Mouse (Mus musculus) limb, embryonic 10.5 days (tissue): ENCODE results near the gene Psmd6. TPM values are rescaled to one million over a fixed set of nuclear protein-coding genes. Genes with fewer than 3 reads are reported as not detected.
A peak's percentile ranks its signal among the peaks of the same experiment; 100 is the strongest.

ENCODE experiments used
- DNase-seq: peaks from one replicate; pipeline ENCODE4 v3.0.0-alpha.2; 2017; ENCODE audit warnings: low spot score
- H3K27ac ChIP-seq: fragments of 300-500 bp; sonication (generic); 2 replicates; pipeline ENCODE4 v1.5.1; 2016; ENCODE audit warnings: mild to moderate bottlenecking
- H3K27me3 ChIP-seq: fragments of 300-500 bp; sonication (generic); 2 replicates; pipeline ENCODE4 v1.6.1; 2016; ENCODE audit warnings: low read depth, mild to moderate bottlenecking; ENCODE audit not compliant: poor library complexity, severe bottlenecking
- H3K36me3 ChIP-seq: fragments of 300-500 bp; sonication (generic); 2 replicates; pipeline ENCODE4 v1.6.1; 2016; ENCODE audit warnings: mild to moderate bottlenecking, moderate library complexity
- H3K4me1 ChIP-seq: fragments of 300-500 bp; sonication (generic); 2 replicates; pipeline ENCODE4 v1.6.1; 2016
- H3K4me3 ChIP-seq: fragments of 300-500 bp; sonication (generic); 2 replicates; pipeline ENCODE4 v1.5.1; 2016; ENCODE audit warnings: mild to moderate bottlenecking, moderate library complexity
- H3K9me3 ChIP-seq: fragments of 300-500 bp; sonication (generic); replicated peaks from 2 replicates; pipeline ENCODE4 v1.6.1; 2016; ENCODE audit warnings: mild to moderate bottlenecking
- WGBS: fragments of 180-500 bp; shearing (Covaris S2); methylation state at CpG from one replicate; pipeline ENCODE4 v1.1.7; 2016; 5-methylcytosine and 5-hydroxymethylcytosine counted together
- polyA plus RNA-seq: library from polyadenylated mRNA; unstranded; fragments of >200 nt; fragmentation: Nextera tagmentation; extraction: Ambion mirVana; gene quantifications from 2 replicates; pipeline ENCODE4 v1.2.1, GENCODE M21; 2016

The Psmd6 gene
- 292 and 302 TPM in 2 replicates for polyA plus RNA-seq

DNA sequence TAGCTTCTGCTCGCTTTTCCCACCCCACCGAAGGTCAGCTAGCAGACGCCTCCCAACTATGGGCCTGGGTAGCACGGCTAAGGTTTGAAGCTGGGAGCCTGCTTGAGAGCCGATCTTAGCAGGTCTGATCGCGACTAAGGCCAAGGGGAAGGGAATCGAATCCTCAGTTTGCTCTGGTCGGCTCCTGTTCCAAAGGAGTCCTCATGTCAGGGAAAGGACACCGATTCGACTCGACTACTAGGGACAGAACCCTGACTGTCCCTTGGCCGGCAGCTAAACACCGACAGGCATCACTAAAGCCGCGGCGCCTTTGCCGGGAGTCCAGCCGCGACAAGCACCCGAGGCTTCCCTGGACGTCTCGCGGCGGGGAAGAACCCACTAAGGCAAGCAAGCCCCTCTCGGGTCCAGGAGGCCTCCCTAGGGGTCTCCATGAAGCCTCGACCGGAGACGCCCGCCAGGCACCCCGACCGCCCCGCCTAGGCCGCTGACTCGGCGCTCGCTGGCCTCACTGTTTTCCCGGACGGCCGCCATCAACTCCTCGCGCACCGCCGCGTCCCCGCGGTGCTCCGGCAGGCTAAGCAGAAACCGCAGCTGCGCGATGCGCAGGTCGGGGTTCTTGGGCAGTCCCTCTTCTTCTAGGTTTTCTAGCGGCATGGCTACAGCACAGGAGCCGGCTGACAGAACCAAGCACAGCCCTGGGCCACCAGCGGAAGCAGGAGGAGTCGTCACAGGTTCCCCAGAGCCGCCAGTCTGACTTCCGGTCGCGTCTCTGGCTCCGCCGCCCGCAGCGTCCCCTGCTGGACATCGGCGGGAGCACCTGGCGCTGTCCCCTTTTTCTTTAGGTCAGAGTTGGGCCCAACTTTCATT lies at the start of gene Psmd6:
Psmd6 (minus strand) TSS at position 755 of the 867 bp plus-strand sequence.
- Histone ChIP-seq H3K27ac (peak within 1 kb of the TSS; percentile 93), H3K4me3 (peak within 1 kb of the TSS; percentile 98), H3K36me3 (peaks cover 39% of the 10 kb centered on the region), H3K27me3 (no peaks in the 10 kb centered on the region), H3K9me3 (no peaks in the 10 kb centered on the region), H3K4me1 (peaks cover 8% of the 10 kb centered on the region)
- DNase-seq = peak; percentile 93
- WGBS = 1% methylated on average over 68 of the region's 68 CpGs

- Histone ChIP-seq H3K9me3 (no peaks in the 10 kb centered on the region), H3K27me3 (no peaks in the 10 kb centered on the region), H3K36me3 (peaks cover 55% of the 10 kb centered on the region), H3K4me3 (no peak overlapping the region), H3K4me1 (no peaks in the 10 kb centered on the region), H3K27ac (no peak overlapping the region)
- 85% methylated on average over 4 of the region's 4 CpGs for WGBS
- DNase-seq = no peak
Measured at GRCm38 (mm10) chr14:14110710-14111109, 10.1 kb downstream of the Psmd6 start.

DNA sequence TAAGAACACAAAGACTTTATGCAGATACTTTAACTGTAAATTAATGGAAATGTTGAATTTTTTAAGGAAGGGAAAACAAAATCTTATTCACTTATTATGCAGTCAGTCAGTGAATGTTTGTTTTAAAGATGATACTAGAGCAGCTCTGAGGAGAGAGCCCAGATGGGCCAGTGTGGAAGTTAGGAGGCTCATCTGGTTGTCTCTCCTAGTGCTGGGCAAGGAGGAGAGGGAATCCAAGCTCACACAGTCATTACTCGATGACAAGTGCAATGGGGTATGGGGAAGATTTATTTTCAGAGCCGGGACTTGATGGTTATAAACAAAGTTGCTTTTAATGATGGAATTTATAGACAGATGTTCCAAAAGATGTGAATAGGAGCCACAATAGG lies 15.9 kb downstream of the Psmd6 start:
- Histone ChIP-seq H3K36me3 (peaks cover 22% of the 10 kb centered on the region), H3K4me1 (no peaks in the 10 kb centered on the region), H3K27me3 (no peaks in the 10 kb centered on the region), H3K9me3 (no peaks in the 10 kb centered on the region), H3K4me3 (no peak overlapping the region), H3K27ac (no peak overlapping the region)
- no peak for DNase-seq
- 87% methylated on average over 2 of the region's 2 CpGs for WGBS

DNA sequence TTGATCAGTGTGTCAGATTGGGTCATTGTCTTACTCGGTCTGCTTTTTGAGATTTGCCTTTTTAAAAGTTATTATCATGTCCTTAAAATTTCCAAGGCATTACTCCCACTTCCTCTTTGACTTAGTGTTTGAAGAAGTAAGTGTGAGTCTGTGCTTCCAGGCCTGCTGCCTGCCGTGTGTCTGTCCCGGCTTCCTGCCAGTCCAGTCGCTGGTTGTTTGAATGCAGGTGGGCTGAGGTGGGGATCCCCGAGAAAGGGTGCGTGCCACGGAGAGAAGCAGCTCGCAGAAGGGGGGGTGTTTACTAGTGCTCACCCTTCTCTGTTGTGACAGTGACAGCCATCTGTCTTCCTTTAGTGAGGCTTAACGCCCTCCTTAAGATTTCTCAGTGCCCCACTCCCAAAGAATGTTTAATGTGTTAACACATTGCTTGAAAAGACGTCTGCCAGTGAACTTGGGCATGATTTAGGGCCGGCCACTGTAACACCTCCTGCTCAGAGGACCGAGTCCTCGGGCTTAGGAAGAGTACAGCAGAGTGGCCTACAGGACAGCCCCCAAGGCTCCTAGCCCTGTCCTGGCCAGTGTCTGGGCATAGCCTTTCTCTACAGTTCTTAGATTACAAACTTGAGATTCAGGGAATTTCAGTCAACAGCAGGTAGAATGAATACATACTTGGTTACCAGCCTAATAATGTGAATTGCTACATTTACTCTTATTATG lies 16.4 kb downstream of the Psmd6 start:
- no peaks in the 10 kb centered on the region for H3K4me1 ChIP-seq
- no peaks in the 10 kb centered on the region for H3K9me3 ChIP-seq
- H3K27ac ChIP-seq = no peak overlapping the region
- peaks cover 27% of the 10 kb centered on the region for H3K36me3 ChIP-seq
- no peak overlapping the region for H3K4me3 ChIP-seq
- WGBS = 59% methylated on average over 13 of the region's 13 CpGs
- DNase-seq = no peak
- H3K27me3 ChIP-seq = no peaks in the 10 kb centered on the region

GRCm38 (mm10) chr14:14101296-14101695 lies 19.5 kb downstream of the Psmd6 start:
- WGBS = 92% methylated on average over 9 of the region's 9 CpGs
- H3K36me3 ChIP-seq = peaks cover 39% of the 10 kb centered on the region
- H3K4me1 ChIP-seq = no peaks in the 10 kb centered on the region
- H3K27me3 ChIP-seq = no peaks in the 10 kb centered on the region
- no peak overlapping the region for H3K27ac ChIP-seq
- DNase-seq = no peak
- H3K9me3 ChIP-seq = no peaks in the 10 kb centered on the region
- H3K4me3 ChIP-seq = no peak overlapping the region

- no peaks in the 10 kb centered on the region for H3K9me3 ChIP-seq
- no peaks in the 10 kb centered on the region for H3K27me3 ChIP-seq
- no peak for DNase-seq
- H3K36me3 ChIP-seq = peaks cover 43% of the 10 kb centered on the region
- H3K4me1 ChIP-seq = no peaks in the 10 kb centered on the region
- WGBS = 96% methylated on average over 8 of the region's 8 CpGs
- no peak overlapping the region for H3K4me3 ChIP-seq
- no peak overlapping the region for H3K27ac ChIP-seq
Measured at GRCm38 (mm10) chr14:14100773-14101280, 20.0 kb downstream of the Psmd6 start.

DNA sequence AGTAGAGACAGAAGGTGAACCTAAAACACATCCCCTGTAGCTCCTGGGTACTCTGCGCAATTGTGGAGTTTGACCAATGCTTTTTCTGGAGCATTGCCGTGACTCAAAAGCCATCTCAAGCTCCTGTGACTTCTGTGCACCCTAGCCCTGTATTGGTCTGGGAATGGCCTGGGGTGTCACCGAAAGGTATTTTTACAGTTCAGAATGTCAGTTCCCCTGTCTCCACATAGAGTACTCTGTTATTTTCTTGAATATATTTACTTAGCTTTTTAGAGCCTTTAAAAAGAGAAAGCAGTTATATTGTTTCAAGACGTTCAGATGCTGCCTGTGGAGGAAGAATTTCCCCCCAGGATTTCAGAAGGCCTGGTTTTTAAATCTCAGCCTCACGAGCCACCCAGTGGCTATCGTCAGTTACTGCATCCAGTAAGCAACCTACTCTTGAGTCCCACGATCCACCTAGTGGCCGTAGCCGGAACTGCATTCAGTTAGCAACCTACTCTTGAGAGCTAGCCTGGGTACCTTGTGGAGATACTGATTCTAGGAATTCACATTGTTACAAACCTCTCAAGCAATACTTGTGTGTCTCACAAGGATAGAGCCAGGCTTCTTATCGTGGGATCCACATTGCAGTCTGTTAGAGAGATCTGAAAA lies 22.3 kb downstream of the Psmd6 start:
- Histone ChIP-seq H3K27me3 (no peaks in the 10 kb centered on the region), H3K9me3 (no peaks in the 10 kb centered on the region), H3K4me3 (no peak overlapping the region), H3K4me1 (no peaks in the 10 kb centered on the region), H3K36me3 (peaks cover 47% of the 10 kb centered on the region), H3K27ac (no peak overlapping the region)
- 31% methylated on average over 10 of the region's 10 CpGs for WGBS
- DNase-seq = peak; percentile 90

GRCm38 (mm10) chr14:14090571-14090970 lies 30.2 kb downstream of the Psmd6 start:
- Histone ChIP-seq H3K27ac (no peak overlapping the region), H3K4me1 (no peaks in the 10 kb centered on the region), H3K27me3 (no peaks in the 10 kb centered on the region), H3K4me3 (no peak overlapping the region), H3K9me3 (no peaks in the 10 kb centered on the region), H3K36me3 (peaks cover 38% of the 10 kb centered on the region)
- 93% methylated on average over 6 of the region's 6 CpGs for WGBS
- DNase-seq = no peak

DNA sequence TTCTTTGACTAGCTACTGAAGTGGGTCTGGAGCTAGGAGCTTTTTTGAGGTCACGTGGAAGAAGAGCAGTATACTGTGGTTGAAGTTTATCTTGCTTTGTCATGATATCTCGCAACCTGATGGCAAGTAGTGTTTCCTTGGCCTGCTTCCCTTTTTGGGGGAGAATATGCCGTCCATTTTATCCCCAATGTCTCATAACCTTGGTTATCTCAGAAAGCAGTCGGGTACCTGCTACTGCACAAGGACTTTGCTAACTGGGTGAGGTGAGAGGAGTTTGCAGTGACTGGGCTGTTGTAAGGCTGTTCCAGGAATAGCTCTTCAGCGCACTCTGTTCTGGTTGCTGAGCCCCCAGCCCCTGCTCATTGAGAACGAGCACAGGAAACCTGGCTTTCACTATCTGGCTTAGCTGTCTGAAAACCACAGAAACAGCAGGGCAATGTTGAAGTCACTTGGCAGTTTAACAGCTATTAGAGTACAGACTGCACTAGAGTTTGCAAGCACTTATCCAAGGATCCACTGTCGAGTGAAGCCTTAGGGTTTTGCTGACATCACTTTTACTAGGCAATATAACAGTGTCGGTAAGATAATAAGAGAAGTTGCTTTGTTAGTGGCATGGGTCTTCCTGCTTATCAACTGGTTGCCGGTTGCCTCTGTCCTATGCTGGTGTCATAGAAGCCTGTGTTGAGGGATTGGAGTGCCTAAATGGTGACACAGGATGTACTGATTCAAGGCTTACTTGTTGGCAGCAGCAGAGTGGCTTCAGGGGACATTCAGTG lies 32.6 kb downstream of the Psmd6 start:
- H3K27ac ChIP-seq = no peak overlapping the region
- no peak overlapping the region for H3K4me3 ChIP-seq
- WGBS = 91% methylated on average over 9 of the region's 9 CpGs
- H3K36me3 ChIP-seq = peaks cover 33% of the 10 kb centered on the region
- H3K4me1 ChIP-seq = no peaks in the 10 kb centered on the region
- DNase-seq = no peak
- no peaks in the 10 kb centered on the region for H3K9me3 ChIP-seq
- no peaks in the 10 kb centered on the region for H3K27me3 ChIP-seq

DNA sequence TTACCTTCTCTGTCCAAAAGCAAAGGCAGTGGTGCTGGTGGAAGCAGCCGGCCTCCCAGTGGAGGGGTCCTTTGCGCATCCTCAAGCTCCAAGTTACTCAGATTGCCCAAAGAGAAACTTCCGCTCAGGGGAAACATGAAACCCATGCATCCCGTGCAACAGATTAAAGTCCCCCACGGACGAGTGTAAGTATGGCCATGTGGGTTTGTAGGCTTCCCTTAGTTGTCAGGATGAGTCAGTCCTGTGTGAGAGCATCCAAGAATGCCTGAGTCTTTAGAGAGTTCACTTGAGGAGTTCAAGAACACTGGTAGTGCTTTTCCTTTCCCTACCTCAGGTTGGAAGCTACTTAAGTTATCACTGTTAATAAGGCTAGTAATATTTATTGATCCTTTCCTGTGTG lies 33.4 kb downstream of the Psmd6 start:
- no peaks in the 10 kb centered on the region for H3K27me3 ChIP-seq
- no peak overlapping the region for H3K27ac ChIP-seq
- H3K4me3 ChIP-seq = no peak overlapping the region
- peaks cover 25% of the 10 kb centered on the region for H3K36me3 ChIP-seq
- WGBS = 85% methylated on average over 6 of the region's 6 CpGs
- H3K9me3 ChIP-seq = no peaks in the 10 kb centered on the region
- no peaks in the 10 kb centered on the region for H3K4me1 ChIP-seq
- no peak for DNase-seq

GRCm38 (mm10) chr14:14086711-14087263 lies 34.0 kb downstream of the Psmd6 start:
- WGBS = 87% methylated on average over 4 of the region's 4 CpGs
- Histone ChIP-seq H3K27me3 (no peaks in the 10 kb centered on the region), H3K4me3 (no peak overlapping the region), H3K27ac (no peak overlapping the region), H3K36me3 (peaks cover 23% of the 10 kb centered on the region), H3K4me1 (no peaks in the 10 kb centered on the region), H3K9me3 (no peaks in the 10 kb centered on the region)
- no peak for DNase-seq

DNA sequence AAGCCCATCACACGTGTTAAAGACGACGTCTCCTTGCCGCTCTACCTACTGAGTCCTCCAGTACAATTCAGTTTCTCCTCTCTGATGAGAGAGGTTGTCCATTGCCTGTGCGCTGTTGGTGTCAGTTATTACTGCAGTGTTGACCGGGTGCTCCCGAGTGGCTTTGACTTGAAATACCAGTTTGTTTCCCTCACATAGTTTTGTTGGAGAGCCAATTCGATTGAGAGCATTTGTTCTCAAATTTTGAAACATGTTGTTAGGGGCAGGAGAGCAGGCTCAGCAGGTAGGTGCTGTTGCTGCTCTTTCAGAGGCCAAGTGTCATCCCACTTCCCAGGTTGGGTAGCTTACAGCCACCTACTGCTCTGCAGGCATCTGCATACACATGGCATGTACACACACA lies 37.0 kb downstream of the Psmd6 start:
- Histone ChIP-seq H3K4me3 (no peak overlapping the region), H3K36me3 (peaks cover 5% of the 10 kb centered on the region; the same call in 1 of the 2 replicates), H3K4me1 (no peaks in the 10 kb centered on the region), H3K9me3 (no peaks in the 10 kb centered on the region), H3K27ac (no peak overlapping the region), H3K27me3 (no peaks in the 10 kb centered on the region)
- no peak for DNase-seq
- WGBS = 92% methylated on average over 8 of the region's 8 CpGs
